Mouse (Mus musculus) brain, adult 2 months (tissue): ENCODE data around the gene Trf.

ENCODE experiments used
- DNase-seq: peaks from one replicate; pipeline ENCODE4 v3.0.0; 2011; ENCODE audit warnings: low read depth, low spot score

The Trf gene

GRCm38 (mm10) chr9:103154568-103154967 lies 75.7 kb downstream of the Trf start:
- no peak for DNase-seq
